Mouse (Mus musculus) CD4-positive helper T cell, adult 2 months (primary cell): ENCODE data around the gene Nudt16l1.

Source experiments
- DNase-seq: peaks from one replicate; pipeline ENCODE4 v3.0.0-alpha.2; 2012; ENCODE audit warnings: low read depth, missing footprints, low spot score

Nudt16l1 gene

DNA sequence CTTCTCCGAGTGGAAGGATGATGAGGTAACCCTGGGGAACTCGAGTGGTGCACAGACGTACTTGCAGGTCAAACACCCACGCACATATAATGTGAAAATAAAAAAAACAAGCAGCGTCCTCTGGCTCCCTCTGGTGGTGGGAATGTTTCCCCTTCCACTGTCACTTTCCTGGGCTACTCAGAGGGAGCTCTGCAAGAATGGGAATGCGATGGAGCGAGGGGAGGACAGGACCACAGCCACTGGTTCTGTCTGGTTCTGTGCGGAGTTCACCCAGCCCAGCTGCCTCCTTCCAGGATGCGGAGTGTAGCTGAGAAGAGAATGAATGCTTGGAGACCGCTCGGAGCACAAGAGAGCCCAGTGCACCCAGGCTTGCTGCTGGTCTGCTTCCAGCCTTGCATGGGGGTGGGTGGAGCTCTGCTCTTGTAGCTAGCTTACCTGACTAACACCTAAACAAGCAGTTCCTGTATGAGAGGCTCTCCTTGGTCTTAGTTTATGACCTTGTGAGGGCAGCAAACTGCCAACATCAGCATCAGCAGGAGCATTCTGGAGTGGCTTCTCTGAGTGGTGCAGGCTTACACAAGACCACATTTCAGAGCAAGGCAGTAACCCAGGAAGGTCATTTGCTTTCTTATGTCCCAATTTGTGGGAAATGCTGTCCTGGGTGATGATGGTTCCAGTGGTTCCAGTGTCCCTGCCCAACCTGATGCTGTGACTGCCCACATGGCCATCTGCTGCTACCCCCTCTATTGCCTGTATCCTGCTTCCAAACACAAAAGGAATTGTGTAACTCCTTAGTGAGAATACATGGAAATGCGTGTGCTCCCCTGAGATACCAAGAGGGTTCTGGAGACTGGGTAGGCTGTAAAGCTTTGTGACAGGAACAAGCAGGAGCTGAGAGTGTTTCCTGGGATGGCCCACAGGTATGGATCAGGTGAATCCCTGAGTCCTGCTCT lies 24.5 kb upstream of the Nudt16l1 start:
- DNase-seq, result peak; percentile 85

DNA sequence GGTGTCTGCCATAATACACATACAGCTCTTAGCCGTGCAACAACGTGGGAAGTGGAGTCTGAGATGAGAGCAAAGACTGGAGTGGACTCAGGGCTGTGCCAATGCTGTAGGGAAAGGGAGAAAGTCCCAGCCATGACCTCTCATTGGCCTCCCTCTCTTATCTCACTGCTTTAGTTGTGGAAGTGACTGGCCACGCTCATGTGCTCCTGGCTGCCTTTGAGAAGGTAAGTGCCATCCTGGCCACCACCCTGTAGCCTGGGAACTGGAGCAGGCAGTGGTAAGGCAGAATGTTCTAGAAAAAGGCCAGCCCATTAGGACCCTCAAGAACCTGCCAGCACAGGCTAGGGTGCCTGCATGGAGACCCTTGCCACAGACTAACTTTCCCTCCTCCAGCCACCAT lies 22.6 kb upstream of the Nudt16l1 start:
- DNase-seq, result no peak

DNA sequence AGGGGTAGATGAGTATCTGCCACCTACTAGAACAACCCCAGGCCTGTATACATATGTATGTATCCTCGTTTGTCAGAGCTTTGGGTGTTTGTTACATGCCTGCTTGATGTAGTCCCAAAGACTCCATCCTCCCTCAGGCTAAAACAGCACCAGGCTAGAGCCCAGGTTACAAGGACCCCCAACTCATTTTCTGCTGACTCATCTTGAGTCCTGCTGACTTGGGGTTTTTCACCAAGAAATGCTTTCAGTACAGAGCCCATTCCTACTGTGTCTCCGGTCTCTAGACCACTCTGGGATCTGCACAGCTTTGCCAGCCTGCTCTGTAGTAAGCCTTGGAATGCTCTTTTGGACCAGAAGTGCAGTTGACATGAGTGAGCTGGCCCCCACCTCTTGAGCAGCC lies 22.0 kb upstream of the Nudt16l1 start:
- no peak for DNase-seq

DNA sequence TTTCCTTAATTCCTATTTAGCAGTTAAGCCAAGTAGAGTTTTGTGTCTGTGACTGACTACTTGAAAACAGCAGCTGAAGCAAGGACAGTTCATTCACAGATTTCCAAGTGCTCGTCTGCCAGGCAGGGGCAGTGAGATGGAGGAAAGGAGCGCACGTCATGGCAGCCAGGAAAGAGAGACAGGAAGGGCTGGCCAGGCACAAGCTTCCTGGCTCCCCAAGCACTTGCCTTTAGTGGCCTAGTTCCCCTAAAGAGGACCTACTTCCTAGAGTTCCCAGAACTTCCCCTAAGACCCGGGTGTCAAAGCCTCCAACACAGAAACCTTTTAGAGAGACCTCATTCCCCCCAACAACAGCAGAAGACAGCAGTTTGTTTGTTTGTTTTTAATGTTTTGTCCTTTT lies 18.0 kb upstream of the Nudt16l1 start:
- DNase-seq, result no peak

DNA sequence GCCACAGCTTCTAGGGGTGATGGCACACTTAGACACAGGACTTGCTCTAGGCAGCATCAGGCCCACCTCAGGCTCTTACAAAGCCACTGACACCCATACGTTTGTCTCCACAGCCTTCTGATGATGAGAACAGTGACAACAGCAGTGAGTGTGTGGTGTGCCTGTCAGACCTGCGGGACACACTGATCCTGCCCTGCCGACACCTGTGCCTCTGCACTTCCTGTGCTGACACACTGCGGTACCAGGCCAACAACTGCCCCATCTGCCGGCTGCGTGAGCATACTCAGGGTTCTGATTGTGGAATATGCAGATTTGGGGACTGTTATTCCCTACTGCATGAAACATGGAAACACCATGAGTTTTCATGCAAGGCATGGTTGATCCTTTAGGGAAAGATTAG lies 16.1 kb upstream of the Nudt16l1 start:
- no peak for DNase-seq

DNA sequence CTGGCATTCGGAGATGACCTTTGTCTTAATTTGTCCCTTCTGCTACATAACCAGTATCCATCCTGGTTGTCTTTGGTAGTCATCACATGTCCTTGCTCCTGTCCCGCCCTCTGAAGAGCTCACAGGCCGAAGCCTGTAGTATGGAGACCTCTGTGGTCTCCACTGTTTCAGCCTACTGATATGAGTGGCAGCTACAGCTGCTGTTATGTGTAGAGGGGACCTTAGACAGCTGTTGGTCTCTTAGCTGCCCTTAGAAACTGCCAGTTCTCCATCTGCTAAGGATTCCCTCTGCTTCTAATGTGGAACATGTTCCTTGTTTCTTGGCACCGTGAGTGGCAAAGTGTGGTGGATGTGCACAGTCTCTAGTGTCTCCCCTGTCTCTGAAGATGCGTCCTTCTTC lies 14.6 kb upstream of the Nudt16l1 start:
- DNase-seq, result no peak

DNA sequence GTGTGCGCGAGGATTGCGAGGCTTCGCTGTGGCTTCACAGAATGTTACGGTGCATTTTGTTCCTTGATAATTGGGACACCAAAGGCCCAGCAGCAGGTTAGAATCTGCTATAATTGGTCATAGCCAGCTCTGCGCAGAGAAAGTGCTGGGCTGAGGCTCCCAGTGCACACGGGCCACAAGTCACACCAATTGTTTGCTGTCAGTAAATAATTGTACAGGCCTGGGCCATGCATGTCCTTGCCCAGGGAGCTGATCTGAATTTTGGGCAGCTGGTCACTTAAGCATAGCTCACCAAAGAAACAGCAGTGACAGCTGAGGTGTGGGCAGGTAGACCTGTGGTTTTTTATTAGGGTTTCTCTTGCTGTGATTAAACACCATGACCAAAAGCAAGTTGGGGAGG lies 10.6 kb upstream of the Nudt16l1 start:
- no peak for DNase-seq

DNA sequence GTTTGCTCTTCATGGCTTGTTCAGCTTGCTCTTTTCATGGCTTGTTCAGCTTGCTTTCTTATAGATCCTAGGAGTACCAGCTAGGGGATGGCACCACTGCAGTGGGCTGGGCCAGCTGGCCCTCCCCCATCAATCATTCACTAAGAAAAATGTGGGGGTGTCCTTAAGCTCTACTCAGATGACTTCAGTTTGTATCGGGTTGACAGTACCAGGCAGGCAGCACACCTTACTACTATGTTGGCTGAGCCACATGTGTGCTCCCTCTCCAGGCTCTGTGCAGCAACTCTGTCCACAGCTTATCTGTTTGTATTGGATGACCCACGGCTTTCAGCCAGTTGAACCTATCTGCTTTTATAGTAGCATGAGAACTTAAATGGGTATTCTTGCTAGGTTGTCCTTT lies 10.1 kb upstream of the Nudt16l1 start:
- no peak for DNase-seq

DNA sequence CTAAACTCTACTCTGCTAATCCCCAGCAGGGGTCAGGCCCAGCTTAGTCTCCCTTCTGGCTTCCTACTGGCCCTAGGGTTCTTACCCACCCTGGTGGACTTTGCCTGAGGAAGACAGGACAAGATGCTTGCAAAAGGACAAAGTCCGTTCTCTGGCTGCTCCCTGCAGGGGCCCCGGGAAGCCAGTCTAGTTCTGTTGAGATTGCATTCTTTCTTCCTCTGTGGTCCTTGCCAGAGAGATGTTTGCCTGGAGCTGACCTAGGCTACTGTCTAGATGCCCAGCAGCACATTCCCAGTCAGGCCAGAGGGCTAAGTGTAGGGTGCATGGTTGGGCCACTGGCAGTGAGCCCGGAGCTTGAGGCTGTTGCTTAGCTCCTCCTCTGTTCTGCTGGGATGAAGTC lies 6.1 kb upstream of the Nudt16l1 start:
- no peak for DNase-seq

DNA sequence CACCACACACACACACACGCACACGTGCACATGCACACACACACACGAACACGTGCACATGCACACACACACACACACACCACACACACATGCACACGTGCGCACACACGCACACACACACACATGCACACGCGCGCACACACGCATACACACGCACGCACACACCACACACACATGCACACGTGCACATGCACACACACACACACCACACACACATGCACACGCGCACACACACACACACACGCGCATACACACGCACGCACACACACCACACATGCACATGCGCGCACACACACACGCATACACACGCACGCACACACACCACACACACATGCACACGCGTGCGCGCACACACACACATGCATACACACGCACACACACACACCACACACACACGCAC lies 3.1 kb upstream of the Nudt16l1 start:
- no peak for DNase-seq

DNA sequence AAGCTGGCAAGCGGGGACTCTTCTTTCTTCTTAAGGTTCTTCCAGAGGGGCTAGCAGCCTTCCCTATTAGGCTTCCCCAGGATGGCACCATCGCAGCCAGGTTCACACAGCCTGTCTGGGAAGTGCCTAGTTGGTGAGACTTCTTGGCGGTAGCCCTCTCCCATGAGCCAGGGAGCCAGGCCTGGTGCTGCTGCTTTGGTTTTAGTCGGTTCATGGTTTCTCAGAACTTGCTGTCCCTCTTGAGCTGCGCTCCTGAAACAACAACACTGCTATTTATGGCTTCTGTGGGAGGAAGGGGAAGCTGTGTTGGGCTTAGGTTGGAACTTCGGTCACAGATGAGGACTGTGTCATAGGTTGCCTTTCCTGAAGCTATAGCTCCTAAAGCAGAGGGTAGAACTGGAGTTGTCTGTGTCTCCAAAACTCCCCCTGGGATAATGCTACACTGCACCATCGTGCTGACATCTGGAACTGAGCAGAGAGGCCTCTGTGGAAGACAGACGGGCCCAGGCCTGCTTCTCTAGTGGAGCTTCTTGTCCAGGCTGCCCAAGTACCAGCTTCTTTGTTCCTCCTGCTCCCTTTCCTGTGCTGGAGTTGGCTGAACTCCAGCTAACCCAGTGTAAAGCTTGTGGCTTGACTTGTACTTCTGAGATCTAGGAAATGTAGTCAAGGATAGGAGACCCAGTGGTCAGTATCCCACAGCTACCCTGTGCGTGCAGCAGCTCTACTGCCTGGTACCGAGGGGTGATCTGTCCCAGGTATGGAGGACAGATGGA lies 2.4 kb upstream of the Nudt16l1 start:
- no peak for DNase-seq

DNA sequence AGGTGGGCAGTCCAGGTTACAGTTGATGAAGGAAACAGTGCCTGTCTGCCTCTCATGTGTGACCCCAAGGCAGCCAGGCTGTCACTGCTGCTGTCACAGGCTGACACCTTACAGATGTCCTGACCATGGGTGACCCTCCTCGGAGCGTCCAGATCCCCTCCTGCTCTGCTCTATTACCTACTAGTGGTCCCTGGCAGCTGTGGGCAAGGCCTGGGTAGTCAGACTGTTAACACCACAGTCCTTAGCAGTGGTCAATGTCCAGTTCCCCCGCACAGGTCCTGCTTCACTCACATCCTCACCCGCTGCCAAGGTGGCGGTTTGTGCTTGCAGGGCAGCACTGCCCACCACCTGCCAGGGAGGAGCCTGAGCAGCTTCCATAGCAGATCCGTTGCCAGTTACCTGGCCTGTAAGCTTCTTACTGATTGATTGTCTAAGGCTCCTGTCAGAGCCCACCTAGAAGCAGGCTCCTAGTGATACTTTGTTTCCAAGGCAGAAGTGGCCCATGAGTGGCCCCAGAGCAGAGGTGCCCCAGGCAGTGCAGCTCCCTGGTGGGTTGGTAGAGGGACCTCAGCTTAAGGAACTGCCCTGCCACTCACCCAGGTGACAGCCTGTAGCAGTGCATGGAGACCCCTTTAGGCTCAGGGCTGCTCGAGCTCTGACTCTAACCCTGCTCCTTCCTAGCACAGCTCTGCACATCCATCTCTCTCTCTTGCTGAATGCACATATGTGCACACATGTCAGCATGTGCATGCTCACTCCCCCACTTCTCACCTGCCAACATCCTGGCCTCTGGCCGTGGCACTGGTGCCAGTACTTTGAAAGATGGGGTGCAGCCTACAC lies 990 bp upstream of the Nudt16l1 start:
- DNase-seq, result no peak

DNA sequence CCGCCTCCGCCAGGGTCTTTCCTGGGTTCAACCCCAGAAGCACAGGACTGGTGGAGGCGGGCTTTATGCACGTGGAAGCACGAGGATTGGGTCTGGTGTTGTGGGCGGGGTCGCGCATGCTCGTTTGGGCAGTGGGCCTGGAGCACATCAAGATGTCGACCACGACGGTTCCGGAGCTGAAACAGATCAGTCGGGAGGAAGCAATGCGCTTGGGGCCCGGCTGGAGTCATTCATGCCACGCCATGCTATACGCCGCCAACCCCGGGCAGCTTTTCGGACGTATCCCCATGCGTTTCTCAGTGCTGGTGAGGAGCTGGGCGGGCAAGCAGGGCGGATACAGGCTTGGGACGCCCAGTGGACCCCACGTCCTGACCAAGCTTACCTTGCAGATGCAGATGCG lies 428 bp downstream of the Nudt16l1 start:
- DNase-seq, result peak; percentile 96

DNA sequence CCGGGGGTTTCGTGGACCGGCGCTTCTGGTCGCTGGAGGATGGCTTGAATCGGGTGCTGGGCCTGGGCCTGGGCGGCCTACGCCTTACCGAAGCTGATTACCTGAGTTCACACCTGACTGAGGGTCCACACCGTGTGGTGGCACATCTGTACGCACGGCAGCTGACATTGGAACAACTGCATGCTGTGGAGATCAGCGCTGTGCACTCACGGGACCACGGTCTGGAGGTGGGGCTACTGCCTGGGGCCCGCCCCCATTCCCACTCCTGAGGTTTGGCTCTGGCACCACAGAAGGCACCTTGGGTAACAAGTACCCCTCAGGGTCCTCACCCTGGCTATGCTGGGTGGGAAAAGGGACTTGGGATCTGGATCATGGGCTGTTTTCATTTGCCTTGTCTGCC lies 851 bp downstream of the Nudt16l1 start:
- DNase-seq, result peak; percentile 31

DNA sequence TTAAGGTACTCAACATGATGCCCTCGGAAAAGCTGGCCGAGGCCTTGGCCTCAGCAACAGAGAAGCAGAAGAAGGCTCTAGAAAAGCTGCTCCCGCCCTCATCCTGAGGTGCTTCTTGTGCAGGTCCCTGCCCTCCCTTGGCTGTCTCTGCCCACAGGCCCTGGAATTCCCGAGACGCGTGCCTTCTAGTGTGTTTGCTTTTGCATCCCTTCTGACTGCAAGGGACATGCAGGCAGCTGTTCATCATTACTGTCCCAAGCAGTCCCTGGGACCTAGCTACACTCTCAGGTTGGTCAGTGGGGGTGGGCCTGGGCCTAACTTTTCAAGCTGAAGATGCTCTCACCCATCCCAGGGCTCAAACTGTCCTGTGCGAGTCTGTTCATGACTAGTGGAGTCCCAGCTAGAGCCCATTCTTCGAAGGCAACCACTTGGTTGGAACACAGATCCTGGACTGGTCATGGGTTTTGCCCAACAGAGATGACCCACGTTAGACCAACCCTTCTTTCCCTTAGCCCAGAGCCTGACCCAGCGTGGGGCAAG lies 1.8 kb downstream of the Nudt16l1 start:
- DNase-seq, result no peak

DNA sequence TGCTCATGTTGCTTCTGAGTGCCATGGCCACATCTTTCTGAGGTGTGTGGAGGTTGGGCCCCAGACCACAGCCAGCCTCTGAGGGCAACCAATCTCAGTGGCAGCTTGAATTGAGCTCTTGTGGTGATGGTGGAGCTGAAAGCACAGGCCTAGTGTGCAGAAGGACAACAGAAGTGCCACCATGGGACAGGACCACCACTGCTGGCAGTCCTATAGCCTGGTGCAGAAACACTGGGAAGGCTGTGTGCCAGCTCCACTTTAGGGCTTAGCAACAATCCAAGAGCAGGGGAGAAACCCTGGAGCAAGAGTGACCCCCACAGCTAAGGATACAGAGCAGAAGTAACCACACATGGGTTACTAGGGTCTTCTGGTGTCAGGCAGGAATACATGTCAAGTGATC lies 2.5 kb downstream of the Nudt16l1 start:
- DNase-seq, result no peak

DNA sequence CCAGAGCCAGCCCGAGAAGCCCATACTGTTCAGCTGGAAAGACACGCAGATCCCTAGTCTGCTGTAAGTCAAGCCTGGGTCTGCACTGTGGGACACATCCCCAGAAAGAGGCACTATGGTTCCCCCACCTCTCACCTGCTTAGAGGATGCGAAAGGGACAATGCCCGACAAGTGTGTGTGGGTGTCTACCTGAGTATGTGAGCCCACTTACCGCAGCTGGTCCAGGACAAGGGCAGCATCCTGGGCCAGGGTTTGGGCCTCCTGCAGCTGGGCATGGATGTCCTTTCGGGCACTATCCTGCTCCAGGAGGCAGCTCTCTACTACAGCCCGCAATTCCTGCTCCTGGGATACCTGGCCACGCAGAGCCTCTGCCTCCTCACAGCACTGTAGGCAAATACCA lies 4.3 kb downstream of the Nudt16l1 start:
- no peak for DNase-seq

DNA sequence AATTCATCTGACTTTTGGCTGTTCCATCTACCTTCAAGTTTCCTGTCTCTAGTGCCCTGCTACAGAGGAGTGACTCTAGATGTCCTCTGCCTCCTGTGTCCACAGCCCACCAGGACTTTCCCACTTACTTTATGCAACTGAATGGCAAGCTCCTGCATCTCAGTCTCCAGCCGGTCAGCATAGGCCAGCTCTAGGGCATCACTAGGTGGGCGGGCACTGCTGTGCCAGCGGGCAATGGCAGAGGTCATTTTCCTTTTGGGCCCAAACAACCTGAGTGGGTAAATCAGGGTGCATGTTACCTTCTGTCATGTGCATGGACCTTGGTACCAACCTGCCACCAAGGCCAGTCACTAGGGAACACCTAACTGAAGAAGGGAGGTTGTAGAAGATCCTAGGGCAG lies 4.9 kb downstream of the Nudt16l1 start:
- no peak for DNase-seq

DNA sequence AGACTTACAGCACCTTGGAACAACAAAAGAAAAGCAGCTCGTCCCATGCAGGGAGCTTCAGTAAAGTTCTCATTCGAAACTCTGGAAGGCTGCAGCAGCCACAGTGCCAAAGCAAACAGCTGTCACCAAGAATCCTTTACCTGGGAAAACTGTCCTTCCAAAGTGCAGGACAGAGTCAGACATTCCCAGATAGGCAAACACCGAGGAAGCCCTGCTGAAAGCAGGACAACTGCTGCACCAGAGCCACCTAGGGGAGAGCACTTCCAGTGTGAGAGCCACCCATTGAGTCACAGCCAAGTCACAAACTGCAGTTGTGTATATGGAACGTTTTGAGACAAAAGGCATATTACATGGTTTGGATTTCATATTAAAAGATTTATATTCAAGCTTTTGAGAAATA lies 6.9 kb downstream of the Nudt16l1 start:
- DNase-seq, result no peak

DNA sequence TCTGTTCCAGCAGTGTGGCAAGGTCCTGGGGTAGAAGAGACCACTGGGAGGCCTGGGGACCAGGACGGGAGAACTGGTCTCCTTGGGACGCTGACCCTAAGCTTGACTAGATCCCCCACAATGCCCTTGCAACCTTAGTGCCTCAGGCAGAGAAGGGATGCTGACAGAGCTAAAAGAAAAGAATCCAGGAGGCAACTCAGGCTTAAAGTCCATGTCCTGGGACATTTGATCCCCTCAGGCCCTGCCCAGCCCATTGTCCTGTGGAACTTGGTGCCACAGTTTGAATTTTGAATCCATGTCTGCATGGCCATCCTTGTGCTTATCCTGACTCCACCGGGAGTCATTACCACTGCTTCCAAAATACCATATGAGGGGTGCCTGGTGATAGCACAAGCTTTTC lies 7.6 kb downstream of the Nudt16l1 start:
- no peak for DNase-seq

DNA sequence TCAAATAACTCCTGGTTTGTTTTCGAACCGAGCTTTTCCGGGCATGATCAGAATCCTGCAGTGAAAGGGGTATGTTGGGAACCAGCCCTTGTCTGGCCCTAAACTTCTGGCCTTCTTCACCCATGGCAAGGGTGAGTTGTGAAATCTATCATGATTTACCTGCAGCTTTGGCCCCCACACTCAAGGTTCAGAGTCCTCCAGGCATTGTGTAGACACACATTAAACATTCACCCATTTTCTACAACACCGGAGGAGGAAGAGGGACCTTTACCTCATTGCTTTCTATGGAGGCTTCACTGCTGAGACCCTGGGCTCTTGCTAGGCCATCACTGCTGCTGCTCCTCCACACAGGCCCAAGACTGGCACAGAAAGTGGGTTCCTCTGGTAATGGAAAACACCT lies 8.8 kb downstream of the Nudt16l1 start:
- DNase-seq, result no peak

DNA sequence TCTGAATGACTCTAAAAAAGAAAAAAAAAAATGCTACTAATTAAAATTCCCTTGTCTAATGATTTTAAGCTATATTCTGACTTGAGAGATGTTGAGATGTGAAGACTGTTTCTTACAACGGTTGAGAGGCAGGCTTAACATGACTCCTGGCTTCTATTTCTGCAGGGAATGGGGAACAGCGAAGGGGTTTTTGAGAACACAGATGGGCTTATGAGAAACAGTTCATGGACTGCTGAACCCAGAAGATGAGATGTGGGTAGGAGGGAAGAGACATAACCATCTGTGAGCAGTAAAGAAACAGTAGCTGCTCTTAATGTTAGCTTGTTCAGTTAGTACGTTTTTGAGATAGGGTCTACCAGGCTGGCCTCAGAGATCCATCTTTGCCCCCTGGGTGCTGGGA lies 18.0 kb downstream of the Nudt16l1 start:
- DNase-seq, result no peak
